In genomic region chr9:66281501-66281951, GRCm38 (mm10) we compare ENCODE assay signal across 11 mouse cellular contexts.
DNase-seq lines count a peak whose midpoint lies in the region; ATAC-seq and TF ChIP-seq lines count a peak whose summit lies in the region.
"Had no signal": no experiment of that assay in that cellular context is flagged by ENCODE, and none has a peak within 500 bp of the region (broad histone marks: within the 10 kb centered on the region; RNA-seq: fewer than 3 reads in every experiment).

No protein-coding gene starts in this region.

- H3K27ac ChIP-seq in liver, postnatal 0 days (ENCODE audit: low read depth): no peak overlapping the region
- no peak overlapping the region for H3K27ac ChIP-seq in liver, embryonic 12.5 days
- no peak overlapping the region for H3K27ac ChIP-seq in forebrain, embryonic 15.5 days (replicated peaks)
- H3K27ac ChIP-seq: heart, adult 2 months; left cerebral cortex, adult 2 months had no signal

- no peak for TF ChIP-seq EP300 in liver, postnatal 0 days (IDR thresholded peaks at IDR 0.05; ENCODE audit: low read depth)

- DNase-seq in liver, postnatal 0 days: peak; percentile 62
- peak; percentile 76 for DNase-seq in thymus, postnatal 14 days
- no peak for DNase-seq in embryo, embryonic 10 days (ENCODE audit: low spot score)
- DNase-seq in urinary bladder, postnatal 10 days (ENCODE audit: low spot score): no peak
- DNase-seq: kidney, adult 2 months had no signal

- no peaks in the 10 kb centered on the region for H3K27me3 ChIP-seq in liver, postnatal 0 days (ENCODE audit: insufficient read depth, low read length)
- H3K27me3 ChIP-seq in liver, embryonic 12.5 days (replicated peaks): no peaks in the 10 kb centered on the region; the same call in 1 of the 2 replicates
- no peaks in the 10 kb centered on the region for H3K27me3 ChIP-seq in forebrain, embryonic 15.5 days

- WGBS in liver, postnatal 0 days (ENCODE audit: insufficient replicate concordance): 41% methylated on average over 9 of the region's 9 CpGs
- WGBS in liver, embryonic 12.5 days (ENCODE audit: insufficient replicate concordance): 49% methylated on average over 9 of the region's 9 CpGs
- WGBS in forebrain, embryonic 15.5 days: 60% methylated on average over 9 of the region's 9 CpGs

- H3K4me2 ChIP-seq in liver, postnatal 0 days (ENCODE audit: low read depth, low read length): no peak overlapping the region
- H3K4me2 ChIP-seq in liver, embryonic 12.5 days: no peak overlapping the region
- no peak overlapping the region for H3K4me2 ChIP-seq in forebrain, embryonic 15.5 days (replicated peaks)

- ATAC-seq in liver, postnatal 0 days: 0 out of 2 replicates have a peak, but pooled peaks have one; percentile 5
- no peak for ATAC-seq in liver, embryonic 12.5 days
- ATAC-seq in activated CD4-positive, CD25-positive, alpha-beta regulatory T cell, adult 4 months: peak; percentile 72
- 0 out of 2 replicates have a peak, but pooled peaks have one; percentile 17 for ATAC-seq in megakaryocyte progenitor cell, adult 5-6 weeks (replicated peaks; ENCODE audit: poor library complexity)
- ATAC-seq in forebrain, embryonic 15.5 days (replicated peaks): no peak

- H3K4me3 ChIP-seq in liver, postnatal 0 days (ENCODE audit: low read depth, low read length): no peak overlapping the region
- no peak overlapping the region for H3K4me3 ChIP-seq in liver, embryonic 12.5 days
- H3K4me3 ChIP-seq in forebrain, embryonic 15.5 days: no peak overlapping the region
- H3K4me3 ChIP-seq: heart, adult 2 months; left cerebral cortex, adult 2 months had no signal

- no peaks in the 10 kb centered on the region for H3K36me3 ChIP-seq in liver, postnatal 0 days (replicated peaks; ENCODE audit: insufficient read depth, low read length)
- H3K36me3 ChIP-seq in liver, embryonic 12.5 days: no peaks in the 10 kb centered on the region
- H3K36me3 ChIP-seq in forebrain, embryonic 15.5 days: no peaks in the 10 kb centered on the region

- peaks cover 19% of the 10 kb centered on the region for H3K4me1 ChIP-seq in liver, postnatal 0 days (ENCODE audit: insufficient read depth)
- peaks cover 32% of the 10 kb centered on the region for H3K4me1 ChIP-seq in liver, embryonic 12.5 days
- peaks cover 12% of the 10 kb centered on the region; the same call in 1 of the 2 replicates for H3K4me1 ChIP-seq in forebrain, embryonic 15.5 days

- no peak overlapping the region for H3K9ac ChIP-seq in liver, postnatal 0 days (replicated peaks)
- H3K9ac ChIP-seq in liver, embryonic 12.5 days: no peak overlapping the region
- no peak overlapping the region for H3K9ac ChIP-seq in forebrain, embryonic 15.5 days (replicated peaks)

- H3K9me3 ChIP-seq in liver, postnatal 0 days (ENCODE audit: low read length): no peaks in the 10 kb centered on the region
- H3K9me3 ChIP-seq in liver, embryonic 12.5 days (replicated peaks): no peaks in the 10 kb centered on the region
- H3K9me3 ChIP-seq in forebrain, embryonic 15.5 days: no peaks in the 10 kb centered on the region

- no peak for TF ChIP-seq CTCF in liver, postnatal 0 days (IDR thresholded peaks at IDR 0.05; ENCODE audit: low read depth)

Comparison
In these comparisons a context has a peak if more than half of its experiments do, and no peak if none do; other contexts are left out.
1. ATAC-seq: peak in liver, postnatal 0 days (single experiment), activated CD4-positive, CD25-positive, alpha-beta regulatory T cell, adult 4 months (single experiment) and megakaryocyte progenitor cell, adult 5-6 weeks (single experiment); none in liver, embryonic 12.5 days (single experiment) and forebrain, embryonic 15.5 days (single experiment).
2. DNase-seq: peak in liver, postnatal 0 days (single experiment) and thymus, postnatal 14 days (single experiment); none in embryo, embryonic 10 days (single experiment) and urinary bladder, postnatal 10 days (single experiment).